Mouse (Mus musculus): ENCODE measurements around the gene Ttc9b.

Gene Ttc9b

GRCm38 (mm10) chr7:27644471-27644870 is 9.2 kb upstream of the Ttc9b start:
- DNase-seq, result no peak

- DNase-seq, result no peak
Measured at GRCm38 (mm10) chr7:27646516-27646915, 7.2 kb upstream of the Ttc9b start.

- DNase-seq, result no peak
Measured at GRCm38 (mm10) chr7:27647281-27648002, 6.3 kb upstream of the Ttc9b start.

DNA sequence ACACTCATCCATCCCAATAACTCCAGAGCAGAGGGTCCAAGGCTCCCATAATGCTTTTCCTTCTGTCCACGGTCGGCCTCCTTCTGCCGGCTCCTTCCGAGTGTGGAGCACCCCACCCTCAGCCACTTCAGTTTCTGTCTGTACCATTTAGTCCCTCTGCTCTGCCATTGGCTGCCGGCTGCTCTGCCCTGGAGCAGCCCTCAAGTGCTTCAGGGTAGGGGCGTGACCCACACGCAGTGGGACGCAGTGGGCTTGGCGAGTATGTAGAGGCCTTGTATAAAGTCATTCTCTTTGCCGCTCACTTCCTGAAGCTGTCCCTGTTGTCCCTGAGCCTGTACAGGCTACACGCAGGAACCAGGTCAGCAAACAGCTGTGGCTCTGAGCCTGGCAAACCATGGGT is 4.0 kb upstream of the Ttc9b start:
- no peak for DNase-seq

- DNase-seq, result peak; percentile 87 to 93
Measured at GRCm38 (mm10) chr7:27650949-27651348, 2.8 kb upstream of the Ttc9b start.

- peak; percentile 71 to 84 for DNase-seq
Measured at GRCm38 (mm10) chr7:27654607-27655276, 1.0 kb downstream of the Ttc9b start.

- DNase-seq, result no peak
Measured at GRCm38 (mm10) chr7:27655545-27655944, 1.8 kb downstream of the Ttc9b start.

- no peak for DNase-seq
Measured at GRCm38 (mm10) chr7:27656600-27656999, 2.9 kb downstream of the Ttc9b start.

- DNase-seq, result no peak
Measured at GRCm38 (mm10) chr7:27657824-27658395, 4.2 kb downstream of the Ttc9b start.

DNA sequence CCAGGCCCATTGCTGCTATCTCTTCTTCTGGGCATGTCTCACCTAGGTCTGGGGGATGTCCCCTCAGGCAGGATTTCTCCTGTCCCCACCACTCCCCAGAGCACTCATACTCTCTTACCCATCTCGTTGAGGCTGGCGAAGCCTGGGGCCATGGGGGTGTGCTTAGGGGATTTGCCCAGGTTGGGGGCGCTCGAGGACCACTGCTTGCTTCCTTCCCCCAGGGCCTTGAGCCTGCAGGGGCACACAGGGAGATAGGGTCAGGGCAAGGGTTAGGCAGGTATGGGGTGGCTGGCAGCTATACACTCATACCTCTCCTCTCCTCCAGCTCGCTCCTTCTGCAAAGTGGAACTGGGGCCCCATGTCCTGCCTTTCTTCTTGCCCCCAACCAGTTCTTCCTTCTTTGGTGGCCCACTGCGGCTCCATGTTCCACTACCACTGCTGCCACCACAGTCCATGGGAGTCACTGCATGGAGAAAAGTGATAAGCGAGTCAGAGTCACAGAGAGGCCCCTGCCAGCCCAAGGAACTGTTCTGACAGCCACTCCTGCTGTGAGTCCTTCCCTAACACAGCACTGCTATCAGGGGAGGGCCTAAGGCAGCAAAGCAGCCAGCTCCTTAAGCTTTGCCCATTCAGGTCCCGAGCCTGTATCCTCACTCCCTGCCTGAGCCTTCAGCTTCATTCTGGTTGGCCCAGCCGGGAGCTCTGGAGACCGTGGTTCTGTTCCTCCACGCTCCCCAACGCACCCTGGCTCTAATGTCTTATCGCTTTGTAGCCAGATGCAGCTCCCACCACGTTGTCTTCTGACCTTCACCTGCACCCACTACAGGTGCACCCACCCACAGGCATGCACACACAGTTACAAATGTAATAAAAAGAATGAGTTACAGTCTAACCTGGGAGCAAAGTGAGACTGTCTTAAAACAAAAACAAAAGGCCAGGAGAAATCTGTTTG is 5.3 kb downstream of the Ttc9b start:
- no peak for DNase-seq

DNA sequence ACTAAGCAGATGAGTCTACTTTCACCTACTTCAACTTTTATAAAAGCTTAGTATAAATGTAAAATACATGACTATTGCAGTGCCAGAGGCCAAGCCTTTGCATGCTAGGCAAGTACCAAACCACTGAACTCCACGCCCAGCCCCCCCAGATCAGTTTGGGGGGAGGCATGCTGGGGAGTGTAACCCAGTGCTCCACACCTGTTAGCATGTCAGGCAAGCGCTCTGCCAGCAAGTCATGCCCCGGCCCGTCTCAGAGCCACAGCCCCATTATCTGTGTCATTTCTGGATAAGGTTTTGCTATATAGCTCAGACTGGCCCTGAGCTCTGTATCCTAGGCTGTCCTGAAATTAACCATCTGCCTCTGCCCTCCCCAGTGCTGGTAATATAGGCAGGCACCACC is 8.3 kb downstream of the Ttc9b start:
- no peak for DNase-seq

DNA sequence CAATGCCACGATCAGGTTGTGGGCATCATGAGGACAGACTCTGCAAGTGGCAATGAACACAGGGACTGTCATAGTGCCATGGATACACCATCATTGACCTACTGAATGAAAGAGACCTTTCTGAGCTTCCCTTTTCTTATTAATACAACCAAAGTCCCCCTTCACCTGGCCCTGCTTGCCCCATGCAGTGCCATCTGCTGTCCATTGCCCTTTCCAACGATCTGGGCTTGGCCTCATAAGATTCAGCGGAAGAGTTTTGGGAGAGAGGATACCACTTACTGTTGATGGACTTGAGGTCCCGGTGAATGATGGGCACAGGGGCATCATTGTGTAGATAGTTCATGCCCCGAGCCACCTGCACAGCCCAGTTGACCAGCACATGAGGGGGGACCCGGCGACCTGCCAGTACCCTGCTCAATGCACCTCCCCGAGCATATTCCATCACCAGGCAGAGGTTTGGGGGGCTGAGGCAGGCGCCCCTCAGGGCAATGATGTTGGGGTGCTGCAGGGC is 19.4 kb downstream of the Ttc9b start:
- no peak for DNase-seq

DNA sequence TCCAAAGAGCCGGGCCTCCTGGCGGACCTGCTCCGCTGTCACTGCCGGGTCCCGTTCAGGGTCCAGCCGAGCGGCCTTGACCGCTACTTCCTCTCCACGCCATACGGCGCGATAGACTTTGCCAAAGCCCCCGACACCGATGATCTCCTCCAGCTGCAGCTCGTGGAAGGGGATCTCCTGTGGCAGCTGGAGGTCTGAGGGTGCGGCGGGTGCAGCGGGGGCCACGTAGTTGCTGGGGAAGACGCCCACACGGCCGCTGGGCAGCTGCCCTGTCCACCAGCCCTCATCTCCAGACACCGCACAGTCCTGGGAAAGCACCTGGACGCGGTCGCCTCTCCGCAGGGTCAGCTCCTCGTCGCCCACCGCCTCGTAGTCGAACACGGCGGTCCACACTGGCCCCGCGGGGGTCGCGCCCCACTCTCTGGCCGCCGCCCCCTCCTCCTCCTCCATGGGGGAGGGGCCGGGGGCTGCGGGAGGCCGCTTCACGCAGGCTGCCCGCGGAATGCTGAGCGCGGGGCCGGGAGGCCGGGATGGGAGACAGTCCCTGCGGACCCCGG is 19.9 kb downstream of the Ttc9b start:
- DNase-seq, result peak; percentile 69 to 72

GRCm38 (mm10) chr7:27674195-27674521 is 20.4 kb downstream of the Ttc9b start:
- DNase-seq, result no peak

- peak; percentile 94 to 98 for DNase-seq
Measured at GRCm38 (mm10) chr7:27674522-27675221, 21.0 kb downstream of the Ttc9b start, which contains the start of gene Map3k10. Gene Map3k10 (minus strand): TSS chr7:27674598.

- no peak for DNase-seq
Measured at GRCm38 (mm10) chr7:27675222-27675612, 21.5 kb downstream of the Ttc9b start.

- no peak for DNase-seq
Measured at GRCm38 (mm10) chr7:27683218-27683617, 29.5 kb downstream of the Ttc9b start.

GRCm38 (mm10) chr7:27685220-27685619 is 31.5 kb downstream of the Ttc9b start:
- DNase-seq, result no peak

- DNase-seq, result no peak
Measured at GRCm38 (mm10) chr7:27685681-27686080, 32.0 kb downstream of the Ttc9b start.

GRCm38 (mm10) chr7:27687043-27687442 is 33.3 kb downstream of the Ttc9b start:
- DNase-seq, result no peak

DNA sequence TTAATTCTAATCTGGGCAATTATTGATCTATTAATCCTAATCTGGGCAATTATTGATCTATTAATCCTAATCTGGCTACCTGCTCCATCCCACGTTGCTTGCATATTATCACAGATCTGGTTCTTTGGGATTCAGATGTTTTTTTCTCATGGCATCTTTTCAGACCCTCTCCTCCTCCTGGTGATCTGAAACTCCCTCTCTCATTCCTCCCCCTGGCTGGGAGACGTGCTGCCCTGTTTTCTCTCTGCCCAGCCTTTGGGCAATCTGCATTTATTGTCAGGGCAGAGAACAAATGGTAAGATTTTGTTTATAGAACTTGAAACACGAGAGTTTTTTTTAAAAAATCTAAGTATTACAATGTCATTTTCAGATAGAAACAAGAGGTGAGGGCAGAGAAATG is 34.1 kb downstream of the Ttc9b start:
- DNase-seq, result no peak

Measured in cerebellum, postnatal 14 days (tissue).